Mouse (Mus musculus): ENCODE data around the gene Ceacam3.
"Not testable (repeated sequence)": the region's sequence is repeated elsewhere in the genome, so short reads cannot be mapped to it uniquely, and the experiment has no call there.

Ceacam3 gene

GRCm38 (mm10) chr7:17149931-17150330 is at the start of gene Ceacam3:
Gene Ceacam3, plus strand, starts transcription at chr7:17150282.
- no peak for DNase-seq (ENCODE audit: low spot score)

- DNase-seq (ENCODE audit: low spot score) = not testable (repeated sequence)
These were observed 48.5 kb upstream of the Ceacam3 start for GRCm38 (mm10) chr7:17101631-17102030.

GRCm38 (mm10) chr7:17135307-17135706 is 14.8 kb upstream of the Ceacam3 start:
- no peak for DNase-seq (ENCODE audit: low spot score)

- no peak for DNase-seq (ENCODE audit: low spot score)
These were observed 5.6 kb downstream of the Ceacam3 start for GRCm38 (mm10) chr7:17155634-17156033.

GRCm38 (mm10) chr7:17156885-17157677 is 7.0 kb downstream of the Ceacam3 start:
- DNase-seq (ENCODE audit: low spot score) = no peak

- DNase-seq (ENCODE audit: low spot score) = no peak
These were observed 8.9 kb downstream of the Ceacam3 start for GRCm38 (mm10) chr7:17159011-17159410.

- no peak for DNase-seq (ENCODE audit: low spot score)
These were observed 21.7 kb downstream of the Ceacam3 start for GRCm38 (mm10) chr7:17171827-17172226.

- no peak for DNase-seq (ENCODE audit: low spot score)
These were observed 53.1 kb downstream of the Ceacam3 start, which contains the start of gene Psg29 for GRCm38 (mm10) chr7:17203177-17203576. Gene Psg29, plus strand, starts transcription at chr7:17203477.

- DNase-seq (ENCODE audit: low spot score) = no peak
These were observed 55.6 kb downstream of the Ceacam3 start for GRCm38 (mm10) chr7:17205530-17206184.

Data from ovary, postnatal 10 days (tissue).